Mouse (Mus musculus) cerebellum, adult 2 months (tissue): ENCODE data around the gene Trim62. TPM values are rescaled to one million over a fixed set of nuclear protein-coding genes. Genes with fewer than 3 reads are reported as not detected.

Source experiments
- DNase-seq, 2 experiments: peaks; one replicate each; pipeline ENCODE4 v3.0.0; 2021
- H3K27ac ChIP-seq: fragments of 200-500 bp; 2 replicates; pipeline ENCODE4 v1.5.1; 2012; ENCODE audit warnings: low read length, control low read depth, inconsistent platforms; ENCODE audit not compliant: insufficient read depth
- H3K27me3 ChIP-seq: fragments of 200-500 bp; 2 replicates; pipeline ENCODE4 v1.6.1; 2012; ENCODE audit warnings: inconsistent platforms, mild to moderate bottlenecking, low read length, moderate library complexity; ENCODE audit not compliant: control insufficient read depth, insufficient read depth
- H3K4me1 ChIP-seq: fragments of 200-500 bp; 2 replicates; pipeline ENCODE4 v1.6.1; 2011; ENCODE audit warnings: low read length; ENCODE audit not compliant: control insufficient read depth, insufficient read depth
- H3K4me3 ChIP-seq: fragments of 200-500 bp; replicated peaks from 2 replicates; pipeline ENCODE3; 2011; ENCODE audit warnings: mild to moderate bottlenecking, low read depth, low read length, control low read depth; ENCODE audit not compliant: insufficient read depth
- CTCF ChIP-seq: fragments of 200-500 bp; IDR thresholded peaks from 2 replicates; pipeline ENCODE4 v1.5.1; 2011; ENCODE audit warnings: low read depth, mild to moderate bottlenecking, control low read depth, low read length, moderate library complexity, borderline replicate concordance; ENCODE audit not compliant: insufficient read depth
- POLR2A ChIP-seq: fragments of 200-500 bp; IDR thresholded peaks from 2 replicates; pipeline ENCODE4 v1.6.1; 2011; ENCODE audit warnings: low read length, control low read depth, borderline replicate concordance; ENCODE audit not compliant: insufficient read depth
- WGBS: fragments of 180-500 bp; shearing (Covaris S2); methylation state at CpG from one replicate; pipeline ENCODE4 v1.1.7; 2018; 5-methylcytosine and 5-hydroxymethylcytosine counted together
- polyA plus RNA-seq: library from polyadenylated mRNA; depleted of rRNA; stranded (reverse); fragments of >200 nt; gene quantifications from 2 replicates; pipeline ENCODE4 v1.2.3, GENCODE M21; 2012

Trim62 gene
- polyA plus RNA-seq, 1 experiment = 107 TPM

DNA sequence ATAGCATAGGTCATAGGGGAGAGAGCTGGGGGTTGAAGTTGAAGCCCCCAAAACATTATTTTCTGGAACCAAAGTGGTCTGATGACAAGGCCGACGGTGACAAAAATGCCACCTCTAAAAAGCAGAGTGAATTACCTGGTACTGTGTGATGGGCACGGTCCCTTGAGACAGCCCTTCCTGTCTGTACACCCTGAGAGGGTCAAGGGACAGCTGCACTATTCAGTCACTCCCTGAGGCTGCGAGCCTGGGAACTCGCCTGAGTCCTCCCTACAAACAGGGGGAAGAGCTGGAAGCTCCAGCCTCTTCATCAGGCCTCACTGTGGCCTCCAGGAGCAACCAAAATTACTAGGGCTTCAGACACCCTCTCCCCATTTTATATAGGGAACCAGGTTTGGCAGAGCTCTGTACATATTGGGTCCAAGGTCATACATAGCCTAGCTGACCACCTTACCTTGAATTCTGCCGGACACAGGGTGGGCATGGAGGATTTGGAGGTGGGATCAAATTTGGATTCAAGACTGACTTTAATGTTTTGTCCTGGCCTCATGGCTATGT, 5.1 kb downstream of the Trim62 start:
- DNase-seq = no peak
- Histone ChIP-seq H3K4me3 (peak overlapping the region; percentile 3), H3K27me3 (no peaks in the 10 kb centered on the region), H3K27ac (peak overlapping the region; percentile 97), H3K4me1 (peaks cover 66% of the 10 kb centered on the region)
- no peak for TF ChIP-seq CTCF
- TF ChIP-seq POLR2A = no peak
- 25% methylated on average over 6 of the region's 6 CpGs for WGBS

GRCm38 (mm10) chr4:128889752-128890630, 6.6 kb downstream of the Trim62 start:
- H3K4me3 ChIP-seq = no peak overlapping the region
- peak overlapping the region; percentile 97 for H3K27ac ChIP-seq
- peaks cover 78% of the 10 kb centered on the region for H3K4me1 ChIP-seq
- WGBS = 61% methylated on average over 12 of the region's 12 CpGs
- TF ChIP-seq POLR2A (no peak), CTCF (no peak)
- peak; percentile 33 to 53 for DNase-seq
- no peaks in the 10 kb centered on the region for H3K27me3 ChIP-seq

GRCm38 (mm10) chr4:128891157-128891556, 7.8 kb downstream of the Trim62 start:
- TF ChIP-seq CTCF (no peak), POLR2A (no peak; the same call in 1 of the 2 replicates)
- 0% methylated on average over 1 of the region's 1 CpGs for WGBS
- peak; percentile 94 to 98 for DNase-seq
- Histone ChIP-seq H3K27me3 (no peaks in the 10 kb centered on the region), H3K4me1 (peaks cover 86% of the 10 kb centered on the region), H3K4me3 (no peak overlapping the region), H3K27ac (peak overlapping the region; percentile 98)

- WGBS = 29% methylated on average over 6 of the region's 6 CpGs
These were observed 8.4 kb downstream of the Trim62 start for GRCm38 (mm10) chr4:128891746-128892145.

DNA sequence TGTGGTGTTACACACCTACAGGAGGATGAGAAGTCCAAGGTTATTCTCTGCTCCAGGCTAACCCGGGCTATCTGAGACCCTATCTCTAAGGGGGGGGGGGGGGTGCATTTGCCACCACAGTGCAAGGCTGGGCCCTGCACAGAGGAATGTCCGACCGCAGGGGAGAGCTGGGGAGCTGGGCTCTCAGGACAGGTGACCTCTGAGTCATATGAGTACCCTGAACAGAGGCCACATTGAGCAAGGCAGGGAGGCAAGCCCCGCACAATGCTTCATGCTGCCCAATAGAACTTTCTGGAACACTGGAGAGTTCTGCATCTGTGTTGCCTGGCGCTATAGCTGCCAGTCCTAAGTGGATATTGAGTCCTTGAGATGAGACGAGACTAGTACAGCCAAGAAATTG, 8.8 kb downstream of the Trim62 start:
- Histone ChIP-seq H3K27ac (peak overlapping the region; percentile 98), H3K27me3 (no peaks in the 10 kb centered on the region), H3K4me1 (peaks cover 86% of the 10 kb centered on the region), H3K4me3 (no peak overlapping the region)
- peak; percentile 33 to 44 for DNase-seq
- TF ChIP-seq CTCF (no peak), POLR2A (no peak)
- 29% methylated on average over 6 of the region's 6 CpGs for WGBS

More at GRCm38 (mm10) chr4:128891746-128892145, 8.4 kb downstream of the Trim62 start:
- Histone ChIP-seq H3K27ac (peak overlapping the region; percentile 98), H3K4me1 (peaks cover 86% of the 10 kb centered on the region), H3K4me3 (no peak overlapping the region), H3K27me3 (no peaks in the 10 kb centered on the region)
- no peak for TF ChIP-seq CTCF
- TF ChIP-seq POLR2A = no peak
- DNase-seq = no peak

DNA sequence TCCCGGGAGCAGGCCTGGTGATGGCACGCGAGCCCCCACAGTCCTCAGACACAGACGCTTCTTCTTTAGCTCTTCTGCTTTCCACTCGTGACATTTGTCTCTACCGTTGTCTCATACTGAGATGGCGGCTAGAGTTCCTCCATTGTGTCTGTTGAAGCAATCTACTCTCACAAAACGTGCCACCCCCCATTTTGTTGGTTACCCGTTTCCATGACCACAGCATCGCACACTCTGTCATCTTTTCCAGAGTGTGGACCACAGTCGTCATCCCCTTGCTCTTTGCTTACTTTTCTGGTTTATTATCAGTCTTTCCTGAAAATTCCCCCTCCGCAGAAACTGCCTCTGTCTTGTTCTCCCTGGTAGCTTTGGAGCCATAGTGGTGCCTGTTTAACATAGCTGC, 10.7 kb downstream of the Trim62 start:
- TF ChIP-seq CTCF (no peak), POLR2A (no peak)
- WGBS = 62% methylated on average over 12 of the region's 12 CpGs
- Histone ChIP-seq H3K27me3 (no peaks in the 10 kb centered on the region), H3K4me3 (no peak overlapping the region), H3K4me1 (peaks cover 84% of the 10 kb centered on the region), H3K27ac (peak overlapping the region; percentile 80)
- DNase-seq = peak in 1 of 2 experiments; percentile 33

- Histone ChIP-seq H3K27me3 (no peaks in the 10 kb centered on the region), H3K4me1 (peaks cover 84% of the 10 kb centered on the region), H3K4me3 (no peak overlapping the region), H3K27ac (peak overlapping the region; percentile 60)
- peak in 1 of 2 experiments; percentile 50 for DNase-seq
- WGBS = 54% methylated on average over 4 of the region's 4 CpGs
- TF ChIP-seq CTCF (no peak), POLR2A (no peak)
These were observed 12.5 kb downstream of the Trim62 start for GRCm38 (mm10) chr4:128895841-128896240.
